Mouse (Mus musculus): ENCODE results near the gene Filip1l. TPM values are rescaled to one million over a fixed set of nuclear protein-coding genes. Genes with fewer than 3 reads are reported as not detected.

Filip1l gene
- total RNA-seq, 1 experiment, result 7.4 TPM

DNA sequence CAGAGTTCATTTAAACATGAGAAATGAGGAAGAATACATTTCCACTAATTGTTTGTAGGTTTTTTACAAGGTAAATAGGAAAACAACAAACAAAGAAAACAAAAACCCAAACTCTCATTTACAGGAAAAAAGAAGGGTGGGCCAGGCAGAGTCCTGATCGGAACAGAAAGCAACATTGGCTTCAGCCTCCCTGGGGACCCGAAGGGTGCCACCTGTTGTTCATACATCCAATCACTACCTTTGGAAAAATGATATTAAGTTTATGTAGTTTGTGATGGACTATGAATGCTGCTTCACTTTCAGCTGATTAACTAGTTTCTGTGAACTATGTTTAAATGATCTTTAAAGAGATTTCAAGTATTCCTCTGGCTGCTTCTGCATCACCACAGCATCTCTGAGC lies 198.7 kb downstream of the Filip1l start:
- Histone ChIP-seq H3K9me3 (ENCODE audit: control insufficient read depth, insufficient read depth, low read depth, low read length) (no peaks in the 10 kb centered on the region), H3K9ac (ENCODE audit: insufficient read depth, low read depth, low read length, poor library complexity, severe bottlenecking) (no peak overlapping the region), H3K27ac (ENCODE audit: insufficient read depth, low read depth, low read length, poor library complexity, severe bottlenecking) (no peak overlapping the region), H3K4me1 (ENCODE audit: control insufficient read depth in 2 of 2, insufficient read depth in 2 of 2, low read length in 2 of 2, poor library complexity in 1 of 2) (peaks cover 0 to 2% of the 10 kb centered on the region in 2 experiments; a peak in 1 of 4 replicates), H3K36me3 (ENCODE audit: control insufficient read depth, insufficient read depth, low read length, poor library complexity, severe bottlenecking) (no peaks in the 10 kb centered on the region), H3K4me3 (ENCODE audit: insufficient read depth in 1 of 2, low read depth in 1 of 2, low read length in 2 of 2, poor library complexity in 1 of 2, severe bottlenecking in 1 of 2) (no peak overlapping the region)
- no peak for DNase-seq (ENCODE audit: low read depth, low spot score)
- in situ Hi-C loops (cut with MboI; ENCODE audit: low sequenced_read_pairs in 2 of 2, unreplicated experiment in 2 of 2), result no loop called here
- no peak for TF ChIP-seq MAFK (IDR thresholded peaks at IDR 0.05; ENCODE audit: insufficient read depth, low read depth, low read length)
- no peak for TF ChIP-seq ZC3H11A (IDR thresholded peaks at IDR 0.05; ENCODE audit: borderline replicate concordance, low read depth, low read length)
- no peak for TF ChIP-seq ZNF384 (IDR thresholded peaks at IDR 0.05; ENCODE audit: low read depth, low read length)
- no peak for TF ChIP-seq CHD2 (IDR thresholded peaks at IDR 0.05; ENCODE audit: low read depth, low read length)
- no peak for TF ChIP-seq HCFC1 (IDR thresholded peaks at IDR 0.05; ENCODE audit: borderline replicate concordance, insufficient read depth, low read length)

- Histone ChIP-seq H3K4me3 (ENCODE audit: insufficient read depth in 1 of 2, low read depth in 1 of 2, low read length in 2 of 2, poor library complexity in 1 of 2, severe bottlenecking in 1 of 2) (no peak overlapping the region), H3K4me1 (ENCODE audit: control insufficient read depth in 2 of 2, insufficient read depth in 2 of 2, low read length in 2 of 2, poor library complexity in 1 of 2) (peaks cover 0 to 2% of the 10 kb centered on the region in 2 experiments; a peak in 1 of 4 replicates), H3K27ac (ENCODE audit: insufficient read depth, low read depth, low read length, poor library complexity, severe bottlenecking) (no peak overlapping the region), H3K36me3 (ENCODE audit: control insufficient read depth, insufficient read depth, low read length, poor library complexity, severe bottlenecking) (no peaks in the 10 kb centered on the region), H3K9ac (ENCODE audit: insufficient read depth, low read depth, low read length, poor library complexity, severe bottlenecking) (no peak overlapping the region), H3K9me3 (ENCODE audit: control insufficient read depth, insufficient read depth, low read depth, low read length) (no peaks in the 10 kb centered on the region)
- TF ChIP-seq ZC3H11A (IDR thresholded peaks at IDR 0.05; ENCODE audit: borderline replicate concordance, low read depth, low read length), result no peak
- TF ChIP-seq HCFC1 (IDR thresholded peaks at IDR 0.05; ENCODE audit: borderline replicate concordance, insufficient read depth, low read length), result no peak
- no peak for TF ChIP-seq ZNF384 (IDR thresholded peaks at IDR 0.05; ENCODE audit: low read depth, low read length)
- TF ChIP-seq MAFK (IDR thresholded peaks at IDR 0.05; ENCODE audit: insufficient read depth, low read depth, low read length), result no peak
- no peak for TF ChIP-seq CHD2 (IDR thresholded peaks at IDR 0.05; ENCODE audit: low read depth, low read length)
- no peak for DNase-seq (ENCODE audit: low read depth, low spot score)
- in situ Hi-C loops (cut with MboI; ENCODE audit: low sequenced_read_pairs in 2 of 2, unreplicated experiment in 2 of 2), result no loop called here
Measured at GRCm38 (mm10) chr16:57552709-57553108, 199.8 kb downstream of the Filip1l start.

GRCm38 (mm10) chr16:57553235-57553634 lies 200.3 kb downstream of the Filip1l start:
- no peak overlapping the region for H3K4me3 ChIP-seq (ENCODE audit: insufficient read depth in 1 of 2, low read depth in 1 of 2, low read length in 2 of 2, poor library complexity in 1 of 2, severe bottlenecking in 1 of 2)
- H3K27ac ChIP-seq (ENCODE audit: insufficient read depth, low read depth, low read length, poor library complexity, severe bottlenecking), result no peak overlapping the region
- no peak for DNase-seq (ENCODE audit: low read depth, low spot score)
- no peaks in the 10 kb centered on the region for H3K4me1 ChIP-seq (ENCODE audit: control insufficient read depth in 2 of 2, insufficient read depth in 2 of 2, low read length in 2 of 2, poor library complexity in 1 of 2)
- TF ChIP-seq ZNF384 (IDR thresholded peaks at IDR 0.05; ENCODE audit: low read depth, low read length) (no peak), CHD2 (IDR thresholded peaks at IDR 0.05; ENCODE audit: low read depth, low read length) (no peak)
- no peaks in the 10 kb centered on the region for H3K9me3 ChIP-seq (ENCODE audit: control insufficient read depth, insufficient read depth, low read depth, low read length)
- H3K9ac ChIP-seq (ENCODE audit: insufficient read depth, low read depth, low read length, poor library complexity, severe bottlenecking), result no peak overlapping the region
- no peaks in the 10 kb centered on the region for H3K36me3 ChIP-seq (ENCODE audit: control insufficient read depth, insufficient read depth, low read length, poor library complexity, severe bottlenecking)
- in situ Hi-C loops (cut with MboI; ENCODE audit: low sequenced_read_pairs in 2 of 2, unreplicated experiment in 2 of 2), result no loop called here

DNA sequence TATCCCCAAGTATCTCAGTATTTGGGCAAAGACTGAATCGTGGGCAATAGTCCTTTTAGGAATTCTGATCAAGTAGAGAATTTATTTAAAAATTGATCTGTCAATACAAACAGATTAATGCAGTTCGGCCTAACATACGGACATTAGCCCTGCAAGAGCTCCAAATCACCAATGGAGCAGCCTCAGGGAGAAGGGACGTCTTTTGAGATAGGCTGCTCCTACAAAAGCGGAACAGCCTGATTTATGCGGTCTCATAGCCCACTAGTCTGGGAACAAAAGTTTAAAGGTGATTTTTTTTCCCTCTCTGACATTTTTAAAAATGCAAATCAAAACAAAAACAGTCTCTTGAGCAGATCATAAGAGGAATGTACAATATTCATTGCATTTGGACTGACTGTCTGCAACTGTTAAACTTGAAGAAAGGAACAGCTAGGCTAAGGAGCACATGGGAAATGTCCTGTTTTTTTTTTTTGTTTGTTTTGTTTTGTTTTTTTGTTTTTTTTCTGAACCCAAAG lies 202.1 kb downstream of the Filip1l start:
- DNase-seq (ENCODE audit: low read depth, low spot score), result no peak
- Histone ChIP-seq H3K4me3 (ENCODE audit: insufficient read depth in 1 of 2, low read depth in 1 of 2, low read length in 2 of 2, poor library complexity in 1 of 2, severe bottlenecking in 1 of 2) (no peak overlapping the region), H3K36me3 (ENCODE audit: control insufficient read depth, insufficient read depth, low read length, poor library complexity, severe bottlenecking) (no peaks in the 10 kb centered on the region), H3K9ac (ENCODE audit: insufficient read depth, low read depth, low read length, poor library complexity, severe bottlenecking) (no peak overlapping the region), H3K27ac (ENCODE audit: insufficient read depth, low read depth, low read length, poor library complexity, severe bottlenecking) (no peak overlapping the region), H3K4me1 (ENCODE audit: control insufficient read depth in 2 of 2, insufficient read depth in 2 of 2, low read length in 2 of 2, poor library complexity in 1 of 2) (no peaks in the 10 kb centered on the region), H3K9me3 (ENCODE audit: control insufficient read depth, insufficient read depth, low read depth, low read length) (no peaks in the 10 kb centered on the region)
- in situ Hi-C loops (cut with MboI; ENCODE audit: low sequenced_read_pairs in 2 of 2, unreplicated experiment in 2 of 2), result no loop called here
- TF ChIP-seq ZC3H11A (IDR thresholded peaks at IDR 0.05; ENCODE audit: borderline replicate concordance, low read depth, low read length) (no peak), HCFC1 (IDR thresholded peaks at IDR 0.05; ENCODE audit: borderline replicate concordance, insufficient read depth, low read length) (no peak), ZNF384 (IDR thresholded peaks at IDR 0.05; ENCODE audit: low read depth, low read length) (no peak), CHD2 (IDR thresholded peaks at IDR 0.05; ENCODE audit: low read depth, low read length) (no peak), MAFK (IDR thresholded peaks at IDR 0.05; ENCODE audit: insufficient read depth, low read depth, low read length) (no peak)

- no peaks in the 10 kb centered on the region for H3K36me3 ChIP-seq (ENCODE audit: control insufficient read depth, insufficient read depth, low read length, poor library complexity, severe bottlenecking)
- no peak overlapping the region for H3K9ac ChIP-seq (ENCODE audit: insufficient read depth, low read depth, low read length, poor library complexity, severe bottlenecking)
- H3K4me3 ChIP-seq (ENCODE audit: insufficient read depth in 1 of 2, low read depth in 1 of 2, low read length in 2 of 2, poor library complexity in 1 of 2, severe bottlenecking in 1 of 2), result no peak overlapping the region
- H3K27ac ChIP-seq (ENCODE audit: insufficient read depth, low read depth, low read length, poor library complexity, severe bottlenecking), result no peak overlapping the region
- DNase-seq (ENCODE audit: low read depth, low spot score), result no peak
- H3K9me3 ChIP-seq (ENCODE audit: control insufficient read depth, insufficient read depth, low read depth, low read length), result no peaks in the 10 kb centered on the region
- H3K4me1 ChIP-seq (ENCODE audit: control insufficient read depth in 2 of 2, insufficient read depth in 2 of 2, low read length in 2 of 2, poor library complexity in 1 of 2), result no peaks in the 10 kb centered on the region
- in situ Hi-C loops (cut with MboI; ENCODE audit: low sequenced_read_pairs in 2 of 2, unreplicated experiment in 2 of 2), result no loop called here
- TF ChIP-seq HCFC1 (IDR thresholded peaks at IDR 0.05; ENCODE audit: borderline replicate concordance, insufficient read depth, low read length) (no peak), ZNF384 (IDR thresholded peaks at IDR 0.05; ENCODE audit: low read depth, low read length) (no peak), MAFK (IDR thresholded peaks at IDR 0.05; ENCODE audit: insufficient read depth, low read depth, low read length) (no peak), CHD2 (IDR thresholded peaks at IDR 0.05; ENCODE audit: low read depth, low read length) (no peak), ZC3H11A (IDR thresholded peaks at IDR 0.05; ENCODE audit: borderline replicate concordance, low read depth, low read length) (no peak)
Measured at GRCm38 (mm10) chr16:57555667-57556066, 202.8 kb downstream of the Filip1l start.
